Mouse (Mus musculus) limb, embryonic 11.5 days (tissue): Measurements from ENCODE around the gene Celf2. TPM values are rescaled to one million over a fixed set of nuclear protein-coding genes. Genes with fewer than 3 reads are reported as not detected.

Source experiments
- ATAC-seq: fragments of 200-750 bp; cut with Nextera tagmentation; 2 replicates; pipeline ENCODE4 v1.8.0; 2017; ENCODE audit warnings: low read depth; ENCODE audit not compliant: insufficient number of reproducible peaks, low FRiP score, low TSS enrichment
- DNase-seq: peaks from one replicate; pipeline ENCODE4 v3.0.0-alpha.2; 2015; ENCODE audit warnings: low spot score
- H3K27ac ChIP-seq: fragments of 300-500 bp; sonication (generic); replicated peaks from 2 replicates; pipeline ENCODE4 v1.5.1; 2014; ENCODE audit warnings: low read depth, mild to moderate bottlenecking, low read length
- H3K27me3 ChIP-seq: fragments of 300-500 bp; sonication (generic); 2 replicates; pipeline ENCODE4 v1.6.1; 2014; ENCODE audit warnings: mild to moderate bottlenecking, low read length, mixed read lengths; ENCODE audit not compliant: control insufficient read depth, insufficient read depth
- H3K36me3 ChIP-seq: fragments of 300-500 bp; sonication (generic); 2 replicates; pipeline ENCODE4 v1.6.1; 2014; ENCODE audit warnings: mild to moderate bottlenecking, low read length, moderate library complexity, mixed read lengths; ENCODE audit not compliant: control insufficient read depth, insufficient read depth
- H3K4me1 ChIP-seq: fragments of 300-500 bp; sonication (generic); 2 replicates; pipeline ENCODE4 v1.6.1; 2014; ENCODE audit warnings: low read length, mixed read lengths; ENCODE audit not compliant: control insufficient read depth, insufficient read depth
- H3K4me2 ChIP-seq: fragments of 300-500 bp; sonication (generic); 2 replicates; pipeline ENCODE4 v1.6.1; 2014; ENCODE audit warnings: low read depth, mild to moderate bottlenecking, moderate library complexity; ENCODE audit not compliant: severe bottlenecking
- H3K4me3 ChIP-seq: fragments of 300-500 bp; sonication (generic); 2 replicates; pipeline ENCODE4 v1.5.1; 2014; ENCODE audit warnings: low read depth, low read length
- H3K9ac ChIP-seq: fragments of 300-500 bp; sonication (generic); 2 replicates; pipeline ENCODE4 v1.6.1; 2014; ENCODE audit warnings: mild to moderate bottlenecking, low read length
- H3K9me3 ChIP-seq: fragments of 300-500 bp; sonication (generic); 2 replicates; pipeline ENCODE4 v1.6.1; 2016; ENCODE audit warnings: low read length; ENCODE audit not compliant: control insufficient read depth
- WGBS: fragments of 180-500 bp; shearing (Covaris S2); extraction: QIAGEN DNeasy Blood & Tissue Kit; methylation state at CpG from one replicate; pipeline ENCODE4 v1.1.7; 2014; 5-methylcytosine and 5-hydroxymethylcytosine counted together
- polyA plus RNA-seq: library from polyadenylated mRNA; unstranded; fragments of >200 nt; fragmentation: Nextera tagmentation; extraction: Ambion mirVana; gene quantifications from 2 replicates; pipeline ENCODE4 v1.2.1, GENCODE M21; 2014

The Celf2 gene
- polyA plus RNA-seq, 1 experiment from 2014 or later: 24.1 TPM

- peaks cover 8% of the 10 kb centered on the region; the same call in 1 of the 2 replicates for H3K4me1 ChIP-seq
- H3K9me3 ChIP-seq: no peaks in the 10 kb centered on the region
- no peaks in the 10 kb centered on the region for H3K27me3 ChIP-seq
- H3K4me2 ChIP-seq: no peak overlapping the region
- ATAC-seq: no peak
- no peak for DNase-seq
- no peaks in the 10 kb centered on the region for H3K36me3 ChIP-seq
- 92% methylated on average over 7 of the region's 7 CpGs for WGBS
- H3K4me3 ChIP-seq: no peak overlapping the region
- H3K9ac ChIP-seq: no peak overlapping the region
- H3K27ac ChIP-seq: no peak overlapping the region
These were observed 798.5 kb downstream of the Celf2 start for GRCm38 (mm10) chr2:6710687-6711430.

- no peaks in the 10 kb centered on the region for H3K27me3 ChIP-seq
- no peaks in the 10 kb centered on the region for H3K9me3 ChIP-seq
- WGBS: 27% methylated on average over 5 of the region's 5 CpGs
- no peak overlapping the region for H3K27ac ChIP-seq
- peak; percentile 32 for DNase-seq
- no peak overlapping the region for H3K4me2 ChIP-seq
- H3K4me1 ChIP-seq: peaks cover 8% of the 10 kb centered on the region; the same call in 1 of the 2 replicates
- no peak overlapping the region for H3K4me3 ChIP-seq
- no peak for ATAC-seq
- no peaks in the 10 kb centered on the region for H3K36me3 ChIP-seq
- H3K9ac ChIP-seq: no peak overlapping the region
These were observed 801.3 kb downstream of the Celf2 start for GRCm38 (mm10) chr2:6707959-6708519.

GRCm38 (mm10) chr2:6707276-6707675, 802.1 kb downstream of the Celf2 start:
- Histone ChIP-seq H3K9ac (no peak overlapping the region), H3K4me1 (peaks cover 8% of the 10 kb centered on the region; the same call in 1 of the 2 replicates), H3K4me3 (no peak overlapping the region), H3K27me3 (no peaks in the 10 kb centered on the region), H3K27ac (no peak overlapping the region), H3K9me3 (no peaks in the 10 kb centered on the region), H3K4me2 (no peak overlapping the region), H3K36me3 (no peaks in the 10 kb centered on the region)
- 20% methylated on average over 2 of the region's 2 CpGs for WGBS
- ATAC-seq (no peak), DNase-seq (no peak)

- ATAC-seq (no peak), DNase-seq (no peak)
- Histone ChIP-seq H3K9ac (no peak overlapping the region), H3K4me2 (no peak overlapping the region), H3K4me3 (no peak overlapping the region), H3K4me1 (peaks cover 8% of the 10 kb centered on the region; the same call in 1 of the 2 replicates), H3K27me3 (no peaks in the 10 kb centered on the region), H3K27ac (no peak overlapping the region), H3K9me3 (no peaks in the 10 kb centered on the region), H3K36me3 (no peaks in the 10 kb centered on the region)
- 61% methylated on average over 11 of the region's 11 CpGs for WGBS
These were observed 803.2 kb downstream of the Celf2 start for GRCm38 (mm10) chr2:6705929-6706739.

GRCm38 (mm10) chr2:6705475-6705874, 803.9 kb downstream of the Celf2 start:
- H3K4me2 ChIP-seq: no peak overlapping the region
- H3K4me3 ChIP-seq: no peak overlapping the region
- no peaks in the 10 kb centered on the region for H3K36me3 ChIP-seq
- DNase-seq: no peak
- H3K9ac ChIP-seq: no peak overlapping the region
- peaks cover 8% of the 10 kb centered on the region; the same call in 1 of the 2 replicates for H3K4me1 ChIP-seq
- 59% methylated on average over 7 of the region's 7 CpGs for WGBS
- H3K27ac ChIP-seq: no peak overlapping the region
- ATAC-seq: no peak
- H3K9me3 ChIP-seq: no peaks in the 10 kb centered on the region
- no peaks in the 10 kb centered on the region for H3K27me3 ChIP-seq

- H3K27me3 ChIP-seq: no peaks in the 10 kb centered on the region
- WGBS: 84% methylated on average over 1 of the region's 1 CpGs
- H3K9me3 ChIP-seq: no peaks in the 10 kb centered on the region
- no peak overlapping the region for H3K27ac ChIP-seq
- no peaks in the 10 kb centered on the region for H3K36me3 ChIP-seq
- DNase-seq (no peak), ATAC-seq (no peak)
- H3K4me2 ChIP-seq: no peak overlapping the region
- peaks cover 8% of the 10 kb centered on the region; the same call in 1 of the 2 replicates for H3K4me1 ChIP-seq
- H3K9ac ChIP-seq: no peak overlapping the region
- no peak overlapping the region for H3K4me3 ChIP-seq
These were observed 804.6 kb downstream of the Celf2 start for GRCm38 (mm10) chr2:6704804-6705203.

GRCm38 (mm10) chr2:6704342-6704741, 805.0 kb downstream of the Celf2 start:
- H3K4me3 ChIP-seq: no peak overlapping the region
- no peak overlapping the region for H3K9ac ChIP-seq
- no peak overlapping the region for H3K4me2 ChIP-seq
- no peaks in the 10 kb centered on the region for H3K36me3 ChIP-seq
- no peak overlapping the region for H3K27ac ChIP-seq
- H3K4me1 ChIP-seq: peaks cover 8% of the 10 kb centered on the region; the same call in 1 of the 2 replicates
- ATAC-seq: no peak
- no peaks in the 10 kb centered on the region for H3K9me3 ChIP-seq
- WGBS: 91% methylated on average over 7 of the region's 7 CpGs
- no peaks in the 10 kb centered on the region for H3K27me3 ChIP-seq
- no peak for DNase-seq

GRCm38 (mm10) chr2:6696326-6696725, 813.0 kb downstream of the Celf2 start:
- H3K36me3 ChIP-seq: no peaks in the 10 kb centered on the region
- ATAC-seq: no peak
- no peak overlapping the region for H3K4me2 ChIP-seq
- no peak overlapping the region for H3K27ac ChIP-seq
- H3K4me1 ChIP-seq: no peaks in the 10 kb centered on the region
- DNase-seq: no peak
- no peaks in the 10 kb centered on the region for H3K9me3 ChIP-seq
- H3K9ac ChIP-seq: no peak overlapping the region
- H3K27me3 ChIP-seq: no peaks in the 10 kb centered on the region
- WGBS: 79% methylated on average over 1 of the region's 1 CpGs
- H3K4me3 ChIP-seq: no peak overlapping the region
